In the genomic region with DNA sequence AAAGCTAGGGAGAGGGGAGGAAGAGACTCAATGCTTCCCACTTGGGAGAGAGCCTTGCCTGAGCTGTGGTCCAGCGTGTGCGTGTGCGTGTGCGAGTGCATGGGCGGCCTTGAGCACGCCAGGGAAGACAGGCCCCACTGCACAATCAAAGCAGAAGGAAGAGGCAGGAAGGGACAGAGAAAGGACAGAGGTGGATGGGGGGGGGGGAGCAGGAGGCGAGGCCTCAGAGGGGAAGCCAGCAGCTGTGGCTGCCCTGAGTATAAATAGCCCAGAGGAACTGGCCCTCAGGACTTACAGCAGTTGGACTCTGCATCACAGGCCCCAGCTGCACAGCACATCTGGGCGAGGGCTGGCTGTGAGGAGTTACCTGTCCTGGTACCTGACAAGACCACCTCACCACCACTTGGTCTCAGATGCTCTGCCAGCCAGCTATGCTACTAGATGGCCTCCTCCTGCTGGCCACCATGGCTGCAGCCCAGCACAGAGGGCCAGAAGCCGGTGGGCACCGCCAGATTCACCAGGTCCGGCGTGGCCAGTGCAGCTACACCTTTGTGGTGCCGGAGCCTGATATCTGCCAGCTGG, we compare ENCODE assay signal across 10 mouse cellular contexts. TPM values are rescaled to one million over a fixed set of nuclear protein-coding genes. Genes with fewer than 3 reads are reported as not detected.
A peak's percentile ranks its signal among the peaks of the same experiment; 100 is the strongest.
DNase-seq lines count a peak whose midpoint lies in the region; ATAC-seq and TF ChIP-seq lines count a peak whose summit lies in the region.
"Had no signal": no experiment of that assay in that cellular context is flagged by ENCODE, and none has a peak within 500 bp of the region (broad histone marks: within the 10 kb centered on the region; RNA-seq: fewer than 3 reads in every experiment).

A gene (plus strand): TSS at position 292 of the 582 bp plus-strand sequence.

- H3K4me1 ChIP-seq in forebrain, embryonic 10.5 days, result peaks cover 24% of the 10 kb centered on the region
- no peaks in the 10 kb centered on the region for H3K4me1 ChIP-seq in forebrain, embryonic 16.5 days (replicated peaks; ENCODE audit: control insufficient read depth, insufficient read depth, low read length)
- no peaks in the 10 kb centered on the region for H3K4me1 ChIP-seq in lung, postnatal 0 days (ENCODE audit: insufficient read depth, low read depth, low read length)
- peaks cover 18% of the 10 kb centered on the region for H3K4me1 ChIP-seq in heart, embryonic 13.5 days
- peaks cover 11% of the 10 kb centered on the region; the same call in 1 of the 2 replicates for H3K4me1 ChIP-seq in stomach, embryonic 14.5 days (ENCODE audit: control insufficient read depth, insufficient read depth, low read length)

- no peak within 1 kb of the TSS for H3K4me3 ChIP-seq in forebrain, embryonic 10.5 days
- no peak within 1 kb of the TSS for H3K4me3 ChIP-seq in forebrain, embryonic 16.5 days (replicated peaks; ENCODE audit: low read length)
- no peak within 1 kb of the TSS for H3K4me3 ChIP-seq in lung, postnatal 0 days (ENCODE audit: low read depth, low read length)
- no peak within 1 kb of the TSS for H3K4me3 ChIP-seq in heart, embryonic 13.5 days
- H3K4me3 ChIP-seq in stomach, embryonic 14.5 days (ENCODE audit: low read depth, low read length), result no peak within 1 kb of the TSS
- H3K4me3 ChIP-seq: heart, adult 2 months; lung, embryonic 15.5 days had no signal

- 68% methylated on average over 12 of the region's 13 CpGs for WGBS in forebrain, embryonic 10.5 days
- 72% methylated on average over 12 of the region's 13 CpGs for WGBS in forebrain, embryonic 16.5 days
- 53% methylated on average over 12 of the region's 13 CpGs for WGBS in lung, postnatal 0 days
- 51% methylated on average over 12 of the region's 13 CpGs for WGBS in heart, embryonic 13.5 days
- 59% methylated on average over 12 of the region's 13 CpGs for WGBS in stomach, embryonic 14.5 days

- H3K9me3 ChIP-seq in forebrain, embryonic 10.5 days, result no peaks in the 10 kb centered on the region
- H3K9me3 ChIP-seq in forebrain, embryonic 16.5 days (ENCODE audit: control insufficient read depth, low read length), result no peaks in the 10 kb centered on the region
- no peaks in the 10 kb centered on the region for H3K9me3 ChIP-seq in lung, postnatal 0 days (ENCODE audit: low read length)
- H3K9me3 ChIP-seq in heart, embryonic 13.5 days, result no peaks in the 10 kb centered on the region
- no peaks in the 10 kb centered on the region for H3K9me3 ChIP-seq in stomach, embryonic 14.5 days (ENCODE audit: control insufficient read depth, low read depth, low read length)
- H3K9me3 ChIP-seq: lung, embryonic 15.5 days had no signal

- no peak for ATAC-seq in forebrain, embryonic 16.5 days
- 0 out of 2 replicates have a peak, but pooled peaks have one; percentile 28 for ATAC-seq in lung, postnatal 0 days
- peak; percentile 14; the same call in 1 of the 2 replicates for ATAC-seq in heart, embryonic 13.5 days (ENCODE audit: extremely low read depth, insufficient number of reproducible peaks, low FRiP score, low TSS enrichment)
- peak; percentile 44 for ATAC-seq in stomach, embryonic 14.5 days (ENCODE audit: insufficient number of reproducible peaks, insufficient read depth, low FRiP score, low read depth)
- ATAC-seq in frontal cortex, adult (ENCODE audit: low TSS enrichment), result no peak

- no peak for TF ChIP-seq EP300 in lung, postnatal 0 days (IDR thresholded peaks at IDR 0.05)

- H3K4me2 ChIP-seq in forebrain, embryonic 16.5 days (ENCODE audit: low read length), result no peak within 1 kb of the TSS
- no peak within 1 kb of the TSS for H3K4me2 ChIP-seq in lung, postnatal 0 days (replicated peaks; ENCODE audit: low read depth, low read length)
- no peak within 1 kb of the TSS for H3K4me2 ChIP-seq in heart, embryonic 13.5 days
- no peak within 1 kb of the TSS for H3K4me2 ChIP-seq in stomach, embryonic 14.5 days (replicated peaks; ENCODE audit: low read depth, low read length)
- H3K4me2 ChIP-seq: lung, embryonic 15.5 days had no signal

- no peak within 1 kb of the TSS for H3K9ac ChIP-seq in forebrain, embryonic 16.5 days (replicated peaks; ENCODE audit: low read depth, low read length)
- H3K9ac ChIP-seq in lung, postnatal 0 days (replicated peaks; ENCODE audit: low read depth), result no peak within 1 kb of the TSS
- peak within 1 kb of the TSS; percentile 3; the same call in 1 of the 2 replicates for H3K9ac ChIP-seq in heart, embryonic 13.5 days
- H3K9ac ChIP-seq in stomach, embryonic 14.5 days (replicated peaks; ENCODE audit: low read depth, low read length), result 0 out of 2 replicates have a peak within 1 kb of the TSS, but pooled peaks have one; percentile 10
- H3K9ac ChIP-seq: lung, embryonic 15.5 days had no signal

- TF ChIP-seq CTCF in lung, postnatal 0 days (IDR thresholded peaks at IDR 0.05), result no peak

- peak within 1 kb of the TSS; percentile 67 for H3K27ac ChIP-seq in forebrain, embryonic 10.5 days
- no peak within 1 kb of the TSS for H3K27ac ChIP-seq in forebrain, embryonic 16.5 days (ENCODE audit: low read length)
- H3K27ac ChIP-seq in lung, postnatal 0 days (ENCODE audit: low read length), result no peak within 1 kb of the TSS
- H3K27ac ChIP-seq in heart, embryonic 13.5 days (replicated peaks), result no peak within 1 kb of the TSS
- H3K27ac ChIP-seq in stomach, embryonic 14.5 days (ENCODE audit: low read length), result peak within 1 kb of the TSS; percentile 52; the same call in 1 of the 2 replicates
- H3K27ac ChIP-seq: heart, adult 2 months; lung, embryonic 15.5 days had no signal

- no peaks in the 10 kb centered on the region for H3K36me3 ChIP-seq in forebrain, embryonic 10.5 days (replicated peaks)
- no peaks in the 10 kb centered on the region for H3K36me3 ChIP-seq in forebrain, embryonic 16.5 days (ENCODE audit: control insufficient read depth, insufficient read depth)
- no peaks in the 10 kb centered on the region for H3K36me3 ChIP-seq in lung, postnatal 0 days (ENCODE audit: insufficient read depth, low read length)
- no peaks in the 10 kb centered on the region for H3K36me3 ChIP-seq in heart, embryonic 13.5 days
- H3K36me3 ChIP-seq in stomach, embryonic 14.5 days (ENCODE audit: control insufficient read depth, insufficient read depth, low read length), result no peaks in the 10 kb centered on the region
- H3K36me3 ChIP-seq: lung, embryonic 15.5 days had no signal

- H3K27me3 ChIP-seq in forebrain, embryonic 10.5 days (ENCODE audit: poor library complexity, severe bottlenecking), result 0 out of 2 replicates have a peak, but pooled peaks cover 10% of the 10 kb centered on the region
- no peaks in the 10 kb centered on the region for H3K27me3 ChIP-seq in forebrain, embryonic 16.5 days (replicated peaks; ENCODE audit: control insufficient read depth, insufficient read depth, low read length)
- H3K27me3 ChIP-seq in lung, postnatal 0 days (replicated peaks; ENCODE audit: insufficient read depth, low read length), result no peaks in the 10 kb centered on the region
- 0 out of 2 replicates have a peak, but pooled peaks cover 7% of the 10 kb centered on the region for H3K27me3 ChIP-seq in heart, embryonic 13.5 days (replicated peaks)
- no peaks in the 10 kb centered on the region for H3K27me3 ChIP-seq in stomach, embryonic 14.5 days (ENCODE audit: control insufficient read depth, insufficient read depth, low read length)
- H3K27me3 ChIP-seq: lung, embryonic 15.5 days had no signal

- DNase-seq in forebrain, embryonic 10.5 days (ENCODE audit: extremely low spot score, low spot score), result no peak
- no peak for DNase-seq in lung, postnatal 0 days (ENCODE audit: low spot score)
- no peak for DNase-seq in lung, postnatal 36 days
- DNase-seq in Muller cell, postnatal 12 days (ENCODE audit: inconsistent ontology term), result no peak

RNA-seq across cellular contexts. Expression of the gene that starts here (rescaled TPM):
- polyA plus RNA-seq in forebrain, embryonic 10.5 days (2016; fragmentation: Nextera tagmentation; extraction: Ambion mirVana), result 0.06 and 0.17 TPM in 2 replicates
- 0.10 and 0.14 TPM in 2 replicates for polyA plus RNA-seq in forebrain, embryonic 16.5 days (2015; fragmentation: Nextera tagmentation; extraction: Ambion mirVana)
- 0.11 and 0.13 TPM in 2 replicates for polyA plus RNA-seq in lung, postnatal 0 days (2015; fragmentation: Nextera tagmentation; extraction: Ambion mirVana)
- polyA plus RNA-seq in heart, embryonic 13.5 days (2015; fragmentation: Nextera tagmentation; extraction: Ambion mirVana), result 0.05 and 0.28 TPM in 2 replicates
- 0.58 and 1.4 TPM in 2 replicates for polyA plus RNA-seq in stomach, embryonic 14.5 days (2014; fragmentation: Nextera tagmentation; extraction: Ambion mirVana)

Comparison
In these comparisons a context has a peak if more than half of its experiments do, and no peak if none do; other contexts are left out.
1. H3K27ac ChIP-seq: peak in forebrain, embryonic 10.5 days (single experiment) and stomach, embryonic 14.5 days (single experiment); none in forebrain, embryonic 16.5 days (single experiment), lung, postnatal 0 days (single experiment) and heart, embryonic 13.5 days (single experiment).
2. Peak in ATAC-seq in lung, postnatal 0 days; RNA of the gene not detected or under 1 TPM.
3. Peak in ATAC-seq and H3K9ac ChIP-seq in heart, embryonic 13.5 days; RNA of the gene not detected or under 1 TPM.